Mouse (Mus musculus): ENCODE results near the gene Slc12a9. TPM values are rescaled to one million over a fixed set of nuclear protein-coding genes. Genes with fewer than 3 reads are reported as not detected.

The Slc12a9 gene
- polyA plus RNA-seq, 1 experiment = 43.2 TPM

GRCm38 (mm10) chr5:137304165-137304564, 29.2 kb downstream of the Slc12a9 start:
- peaks cover 21% of the 10 kb centered on the region for H3K4me1 ChIP-seq (ENCODE audit: control insufficient read depth, insufficient read depth, low read length)
- no peak overlapping the region for H3K4me3 ChIP-seq (ENCODE audit: insufficient read depth, low read length)
- no peak for TF ChIP-seq POLR2A (IDR thresholded peaks at IDR 0.05; ENCODE audit: borderline replicate concordance, low read depth, low read length)
- no peak for TF ChIP-seq CTCF (IDR thresholded peaks at IDR 0.05; ENCODE audit: low read depth, low read length)
- no peak overlapping the region for H3K27ac ChIP-seq (ENCODE audit: insufficient read depth, low read depth, low read length)

- TF ChIP-seq CTCF (IDR thresholded peaks at IDR 0.05; ENCODE audit: low read depth, low read length) = no peak
- no peak for TF ChIP-seq POLR2A (IDR thresholded peaks at IDR 0.05; ENCODE audit: borderline replicate concordance, low read depth, low read length)
- Histone ChIP-seq H3K4me1 (ENCODE audit: control insufficient read depth, insufficient read depth, low read length) (peaks cover 21% of the 10 kb centered on the region), H3K4me3 (ENCODE audit: insufficient read depth, low read length) (no peak overlapping the region), H3K27ac (ENCODE audit: insufficient read depth, low read depth, low read length) (no peak overlapping the region)
Observed at GRCm38 (mm10) chr5:137303609-137304008, 29.8 kb downstream of the Slc12a9 start.

- Histone ChIP-seq H3K4me1 (ENCODE audit: control insufficient read depth, insufficient read depth, low read length) (peaks cover 21% of the 10 kb centered on the region), H3K27ac (ENCODE audit: insufficient read depth, low read depth, low read length) (no peak overlapping the region), H3K4me3 (ENCODE audit: insufficient read depth, low read length) (no peak overlapping the region)
- TF ChIP-seq POLR2A (IDR thresholded peaks at IDR 0.05; ENCODE audit: borderline replicate concordance, low read depth, low read length) (no peak), CTCF (IDR thresholded peaks at IDR 0.05; ENCODE audit: low read depth, low read length) (no peak)
Observed at GRCm38 (mm10) chr5:137301253-137301652, 32.1 kb downstream of the Slc12a9 start.

GRCm38 (mm10) chr5:137299240-137299639, 34.2 kb downstream of the Slc12a9 start:
- no peak overlapping the region for H3K27ac ChIP-seq (ENCODE audit: insufficient read depth, low read depth, low read length)
- H3K4me1 ChIP-seq (ENCODE audit: control insufficient read depth, insufficient read depth, low read length) = peaks cover 9% of the 10 kb centered on the region
- TF ChIP-seq POLR2A (IDR thresholded peaks at IDR 0.05; ENCODE audit: borderline replicate concordance, low read depth, low read length) (no peak), CTCF (IDR thresholded peaks at IDR 0.05; ENCODE audit: low read depth, low read length) (no peak)
- no peak overlapping the region for H3K4me3 ChIP-seq (ENCODE audit: insufficient read depth, low read length)

- no peak overlapping the region for H3K27ac ChIP-seq (ENCODE audit: insufficient read depth, low read depth, low read length)
- H3K4me3 ChIP-seq (ENCODE audit: insufficient read depth, low read length) = no peak overlapping the region
- no peak for TF ChIP-seq POLR2A (IDR thresholded peaks at IDR 0.05; ENCODE audit: borderline replicate concordance, low read depth, low read length)
- TF ChIP-seq CTCF (IDR thresholded peaks at IDR 0.05; ENCODE audit: low read depth, low read length) = no peak
- peaks cover 2% of the 10 kb centered on the region; the same call in 1 of the 2 replicates for H3K4me1 ChIP-seq (ENCODE audit: control insufficient read depth, insufficient read depth, low read length)
Observed at GRCm38 (mm10) chr5:137297126-137297525, 36.3 kb downstream of the Slc12a9 start.

- no peak for TF ChIP-seq POLR2A (IDR thresholded peaks at IDR 0.05; ENCODE audit: borderline replicate concordance, low read depth, low read length)
- no peak for TF ChIP-seq CTCF (IDR thresholded peaks at IDR 0.05; ENCODE audit: low read depth, low read length)
- H3K4me3 ChIP-seq (ENCODE audit: insufficient read depth, low read length) = no peak overlapping the region
- H3K4me1 ChIP-seq (ENCODE audit: control insufficient read depth, insufficient read depth, low read length) = peaks cover 2% of the 10 kb centered on the region; the same call in 1 of the 2 replicates
- H3K27ac ChIP-seq (ENCODE audit: insufficient read depth, low read depth, low read length) = no peak overlapping the region
Observed at GRCm38 (mm10) chr5:137295712-137296111, 37.7 kb downstream of the Slc12a9 start.

- Histone ChIP-seq H3K4me1 (ENCODE audit: control insufficient read depth, insufficient read depth, low read length) (peaks cover 2% of the 10 kb centered on the region; the same call in 1 of the 2 replicates), H3K4me3 (ENCODE audit: insufficient read depth, low read length) (peak overlapping the region; percentile 64), H3K27ac (ENCODE audit: insufficient read depth, low read depth, low read length) (no peak overlapping the region)
- no peak for TF ChIP-seq POLR2A (IDR thresholded peaks at IDR 0.05; ENCODE audit: borderline replicate concordance, low read depth, low read length)
- TF ChIP-seq CTCF (IDR thresholded peaks at IDR 0.05; ENCODE audit: low read depth, low read length) = no peak
Observed at GRCm38 (mm10) chr5:137295296-137295695, 38.1 kb downstream of the Slc12a9 start.

- peak overlapping the region; percentile 64 for H3K4me3 ChIP-seq (ENCODE audit: insufficient read depth, low read length)
- no peak for TF ChIP-seq CTCF (IDR thresholded peaks at IDR 0.05; ENCODE audit: low read depth, low read length)
- TF ChIP-seq POLR2A (IDR thresholded peaks at IDR 0.05; ENCODE audit: borderline replicate concordance, low read depth, low read length) = no peak
- peaks cover 2% of the 10 kb centered on the region; the same call in 1 of the 2 replicates for H3K4me1 ChIP-seq (ENCODE audit: control insufficient read depth, insufficient read depth, low read length)
- peak overlapping the region; percentile 60 for H3K27ac ChIP-seq (ENCODE audit: insufficient read depth, low read depth, low read length)
Observed at GRCm38 (mm10) chr5:137294744-137295093, 38.7 kb downstream of the Slc12a9 start.

GRCm38 (mm10) chr5:137293839-137294743, 39.3 kb downstream of the Slc12a9 start, which contains the start of gene Ufsp1:
Gene Ufsp1 (plus strand): TSS chr5:137294629.
- H3K27ac ChIP-seq (ENCODE audit: insufficient read depth, low read depth, low read length) = peak within 1 kb of the TSS; percentile 74
- H3K4me3 ChIP-seq (ENCODE audit: insufficient read depth, low read length) = peak within 1 kb of the TSS; percentile 70
- TF ChIP-seq POLR2A (IDR thresholded peaks at IDR 0.05; ENCODE audit: borderline replicate concordance, low read depth, low read length) (peak; percentile 73; the same call in 1 of the 2 replicates), CTCF (IDR thresholded peaks at IDR 0.05; ENCODE audit: low read depth, low read length) (no peak)
- peaks cover 2% of the 10 kb centered on the region; the same call in 1 of the 2 replicates for H3K4me1 ChIP-seq (ENCODE audit: control insufficient read depth, insufficient read depth, low read length)

- peak overlapping the region; percentile 74 for H3K27ac ChIP-seq (ENCODE audit: insufficient read depth, low read depth, low read length)
- TF ChIP-seq POLR2A (IDR thresholded peaks at IDR 0.05; ENCODE audit: borderline replicate concordance, low read depth, low read length) (no peak; the same call in 1 of the 2 replicates), CTCF (IDR thresholded peaks at IDR 0.05; ENCODE audit: low read depth, low read length) (no peak)
- peaks cover 2% of the 10 kb centered on the region; the same call in 1 of the 2 replicates for H3K4me1 ChIP-seq (ENCODE audit: control insufficient read depth, insufficient read depth, low read length)
- peak overlapping the region; percentile 70 for H3K4me3 ChIP-seq (ENCODE audit: insufficient read depth, low read length)
Observed at GRCm38 (mm10) chr5:137293282-137293681, 40.1 kb downstream of the Slc12a9 start.
